Mouse (Mus musculus) embryonic fibroblast, embryonic 13.5 days (primary cell): ENCODE results near the gene Dennd2a. TPM values are rescaled to one million over a fixed set of nuclear protein-coding genes. Genes with fewer than 3 reads are reported as not detected.
A peak's percentile ranks its signal among the peaks of the same experiment; 100 is the strongest.

Experiments used
- H3K27ac ChIP-seq: 2 replicates; pipeline ENCODE4 v1.5.1; 2012; ENCODE audit warnings: low read length, control low read depth, inconsistent platforms; ENCODE audit not compliant: insufficient read depth
- H3K4me1 ChIP-seq: 2 replicates; pipeline ENCODE4 v1.6.1; 2011; ENCODE audit warnings: low read length; ENCODE audit not compliant: control insufficient read depth, insufficient read depth
- H3K4me3 ChIP-seq: 2 replicates; pipeline ENCODE4 v1.5.1; 2011; ENCODE audit warnings: mild to moderate bottlenecking, control low read depth, low read length; ENCODE audit not compliant: insufficient read depth
- CTCF ChIP-seq: IDR thresholded peaks from 2 replicates; pipeline ENCODE4 v1.5.1; 2011; ENCODE audit warnings: mild to moderate bottlenecking, control low read depth, low read length, moderate library complexity, borderline replicate concordance; ENCODE audit not compliant: insufficient read depth
- POLR2A ChIP-seq: IDR thresholded peaks from 2 replicates; pipeline ENCODE4 v1.6.1; 2011; ENCODE audit warnings: low read depth, mild to moderate bottlenecking, control low read depth, low read length, moderate library complexity
- polyA plus RNA-seq: library from polyadenylated mRNA; stranded (reverse); fragments of >200 nt; gene quantifications from 2 replicates; pipeline ENCODE4 v1.2.4, GENCODE M21; 2011; ENCODE audit warnings: low read depth; ENCODE audit not compliant: missing spikeins, insufficient read length

Gene Dennd2a
- polyA plus RNA-seq, 1 experiment, result 16.1 TPM

DNA sequence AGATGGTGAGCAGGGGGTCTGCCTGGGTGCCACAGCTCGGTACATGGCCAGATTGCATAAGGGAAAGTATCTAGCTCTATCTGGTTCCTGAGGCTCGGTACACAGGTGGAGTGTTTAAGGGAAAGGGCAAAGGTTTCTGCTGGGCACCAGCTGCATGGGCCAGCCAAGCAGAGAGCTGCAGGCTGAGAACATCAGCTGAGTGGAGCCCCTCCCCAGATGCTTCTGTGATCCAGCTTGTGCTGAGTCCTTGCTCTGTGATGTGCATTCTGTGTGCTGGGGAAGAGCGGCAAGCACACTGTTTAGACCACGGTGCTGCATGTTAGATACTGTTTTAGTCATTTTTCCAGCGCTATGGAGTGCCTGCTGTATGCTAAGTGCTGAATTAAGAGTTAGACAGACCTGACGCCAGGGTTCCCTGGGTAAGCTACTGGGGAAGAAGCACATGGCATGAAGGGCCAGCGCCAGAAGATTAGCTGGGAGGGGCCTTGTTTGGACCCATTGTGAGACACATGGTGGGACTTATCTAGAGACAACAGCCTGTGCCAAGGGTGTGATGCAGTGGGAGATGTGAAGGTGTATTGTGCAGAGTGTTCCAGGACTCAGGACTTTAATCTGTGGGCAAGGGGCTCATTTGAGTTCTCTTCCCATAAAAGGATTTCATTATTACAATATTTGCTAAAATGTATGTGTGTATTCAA, 23.6 kb upstream of the Dennd2a start:
- Histone ChIP-seq H3K27ac (no peak overlapping the region), H3K4me3 (no peak overlapping the region), H3K4me1 (no peaks in the 10 kb centered on the region)
- TF ChIP-seq CTCF, result no peak
- no peak for TF ChIP-seq POLR2A

DNA sequence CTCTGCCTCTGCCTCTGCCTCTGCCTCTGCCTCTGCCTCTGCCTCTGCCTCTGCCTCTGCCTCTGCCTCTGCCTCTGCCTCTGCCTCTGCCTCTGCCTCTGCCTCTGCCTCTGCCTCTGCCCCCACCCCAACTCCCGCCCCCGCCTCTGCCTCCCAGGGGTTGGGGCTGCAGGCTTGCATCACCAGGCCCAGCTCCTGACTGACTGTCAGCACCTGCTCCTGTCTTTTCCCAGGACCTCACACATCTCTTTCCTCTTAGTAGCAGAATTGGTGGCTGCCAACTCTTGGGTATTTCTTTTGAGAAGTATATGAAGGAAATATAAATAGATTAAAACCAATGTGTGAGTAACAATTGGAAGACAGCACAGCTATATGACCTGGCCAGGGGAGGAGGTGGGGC, 22.9 kb upstream of the Dennd2a start:
- H3K4me3 ChIP-seq, result no peak overlapping the region
- no peak for TF ChIP-seq CTCF
- no peak for TF ChIP-seq POLR2A
- no peaks in the 10 kb centered on the region for H3K4me1 ChIP-seq
- no peak overlapping the region for H3K27ac ChIP-seq

DNA sequence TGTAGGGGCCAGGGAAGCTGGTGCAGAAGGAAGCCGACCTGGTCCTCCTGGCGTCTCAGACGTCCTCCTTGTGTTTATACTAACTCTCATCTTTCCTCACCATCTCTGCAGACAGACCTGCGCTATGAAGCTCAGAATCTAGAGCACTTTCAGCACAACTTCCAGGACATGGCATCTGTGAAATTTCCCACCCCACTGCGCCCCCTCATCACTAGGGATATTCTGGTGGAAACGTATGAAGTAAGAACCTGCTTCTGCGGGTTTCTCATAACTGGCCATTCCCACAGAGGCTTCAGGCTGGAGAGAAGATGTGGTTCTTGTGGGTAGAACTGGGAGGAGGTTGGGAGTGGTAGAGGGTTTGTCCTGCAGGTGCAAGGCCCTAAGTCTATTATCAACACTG, 21.9 kb upstream of the Dennd2a start:
- no peak overlapping the region for H3K4me3 ChIP-seq
- peaks cover 5% of the 10 kb centered on the region; the same call in 1 of the 2 replicates for H3K4me1 ChIP-seq
- H3K27ac ChIP-seq, result no peak overlapping the region
- TF ChIP-seq CTCF (no peak), POLR2A (no peak)

GRCm38 (mm10) chr6:39574951-39575350, 17.3 kb upstream of the Dennd2a start:
- H3K4me3 ChIP-seq, result peak overlapping the region; percentile 79; the same call in 1 of the 2 replicates
- no peak overlapping the region for H3K27ac ChIP-seq
- H3K4me1 ChIP-seq, result peaks cover 5% of the 10 kb centered on the region; the same call in 1 of the 2 replicates
- TF ChIP-seq POLR2A (no peak), CTCF (no peak)

DNA sequence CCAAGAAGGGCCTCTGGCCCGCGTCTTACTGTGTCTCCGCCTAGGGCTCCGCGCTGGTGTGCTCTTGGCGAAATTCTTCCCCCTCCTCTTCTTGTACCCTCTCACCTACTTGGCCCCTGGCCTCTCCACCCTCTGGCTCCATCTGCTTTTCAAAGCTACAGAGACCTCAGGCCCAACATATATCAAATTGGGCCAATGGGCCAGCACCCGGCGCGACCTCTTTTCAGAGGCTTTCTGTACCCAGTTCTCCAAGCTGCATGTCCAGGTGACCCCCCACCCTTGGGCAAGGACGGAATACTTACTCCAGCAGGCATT, 16.8 kb upstream of the Dennd2a start:
- Histone ChIP-seq H3K4me3 (peak overlapping the region; percentile 79), H3K27ac (no peak overlapping the region), H3K4me1 (peaks cover 5% of the 10 kb centered on the region; the same call in 1 of the 2 replicates)
- TF ChIP-seq POLR2A (no peak), CTCF (no peak)

DNA sequence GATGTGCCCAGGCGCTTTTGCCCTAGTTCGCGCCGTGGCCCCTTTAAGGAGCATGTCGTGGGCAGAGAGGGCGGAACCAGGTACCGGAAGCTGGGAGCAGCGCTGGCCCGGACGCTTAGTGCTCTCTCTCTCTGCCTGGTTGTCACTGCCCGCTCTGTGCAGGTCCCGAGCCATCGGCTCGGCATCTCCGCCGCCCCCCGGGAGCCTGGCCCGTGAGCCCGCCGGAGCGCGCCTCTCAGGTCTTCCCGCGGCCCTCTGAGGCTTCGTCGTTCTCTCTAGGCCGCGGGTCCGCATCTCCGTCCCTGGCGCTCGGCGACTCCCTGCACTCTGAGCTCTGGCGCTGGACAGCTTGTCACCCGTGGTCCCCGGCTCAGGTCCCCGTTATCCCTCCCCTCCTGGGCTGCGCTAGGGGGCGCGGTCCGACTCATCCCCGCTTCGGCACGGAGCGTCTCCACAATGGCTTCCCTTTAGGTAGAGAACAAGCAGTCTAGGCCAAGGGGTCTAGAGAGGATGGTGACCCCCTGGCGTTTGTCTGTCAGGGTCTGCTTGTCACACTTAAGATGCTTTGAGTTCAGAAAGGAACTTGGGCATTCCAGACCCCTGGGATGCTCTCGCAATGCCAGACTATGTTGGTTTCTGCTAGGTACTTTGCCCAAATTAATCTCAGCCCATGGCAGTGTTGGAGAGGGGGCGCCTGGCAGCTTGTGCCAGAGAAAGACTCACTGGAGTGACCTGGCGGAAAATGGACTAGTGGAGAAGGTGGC, 16.3 kb upstream of the Dennd2a start, which contains the start of gene Adck2:
Adck2 (plus strand) TSS at position 83 of the 764 bp plus-strand sequence.
- TF ChIP-seq CTCF (peak; percentile 30; the same call in 1 of the 2 replicates), POLR2A (peak; percentile 84)
- peak within 1 kb of the TSS; percentile 77 for H3K27ac ChIP-seq
- peak within 1 kb of the TSS; percentile 79 for H3K4me3 ChIP-seq
- H3K4me1 ChIP-seq, result peaks cover 5% of the 10 kb centered on the region; the same call in 1 of the 2 replicates

DNA sequence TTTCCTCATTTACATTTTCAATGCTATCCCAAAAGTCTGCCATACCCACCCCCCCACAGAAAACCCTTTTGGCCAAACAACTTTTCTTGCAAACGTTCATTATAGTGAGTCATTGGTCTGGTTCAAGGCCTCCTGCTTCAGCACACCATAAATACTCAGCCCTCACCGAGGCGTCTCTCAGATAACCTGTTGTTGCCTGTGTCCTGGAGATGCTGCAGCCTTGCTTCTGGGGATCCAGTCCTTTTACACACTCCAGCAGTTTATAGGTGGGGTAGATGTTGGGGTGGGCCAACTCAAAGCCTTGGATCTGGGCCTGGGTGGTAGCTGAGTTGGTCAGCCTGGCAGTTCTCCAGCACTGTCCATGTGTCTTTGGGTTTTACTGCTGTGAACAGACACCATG, 12.8 kb upstream of the Dennd2a start:
- Histone ChIP-seq H3K27ac (no peak overlapping the region), H3K4me1 (peaks cover 5% of the 10 kb centered on the region; the same call in 1 of the 2 replicates), H3K4me3 (no peak overlapping the region)
- TF ChIP-seq POLR2A (no peak), CTCF (no peak)

DNA sequence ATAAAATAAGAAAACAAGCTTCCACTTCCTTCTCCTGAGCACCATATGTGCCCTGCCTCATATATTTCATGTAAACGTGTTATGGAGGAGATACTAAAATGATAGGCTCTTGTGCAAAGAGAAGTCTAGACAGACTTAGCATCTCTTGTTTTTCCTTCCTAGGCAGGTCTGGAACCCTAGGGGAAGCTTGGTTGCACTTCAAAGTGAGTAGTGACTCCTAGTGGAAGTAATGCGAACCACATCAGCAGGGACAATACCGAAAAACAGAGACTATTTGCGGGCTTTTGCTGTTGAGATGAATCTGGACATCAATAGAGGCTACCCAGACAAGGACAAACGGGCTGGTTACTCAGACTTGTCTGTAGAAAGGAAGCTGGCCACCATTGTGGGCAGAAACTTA, 9.9 kb upstream of the Dennd2a start:
- H3K27ac ChIP-seq, result no peak overlapping the region
- no peak for TF ChIP-seq POLR2A
- no peak for TF ChIP-seq CTCF
- no peak overlapping the region for H3K4me3 ChIP-seq
- H3K4me1 ChIP-seq, result no peaks in the 10 kb centered on the region

DNA sequence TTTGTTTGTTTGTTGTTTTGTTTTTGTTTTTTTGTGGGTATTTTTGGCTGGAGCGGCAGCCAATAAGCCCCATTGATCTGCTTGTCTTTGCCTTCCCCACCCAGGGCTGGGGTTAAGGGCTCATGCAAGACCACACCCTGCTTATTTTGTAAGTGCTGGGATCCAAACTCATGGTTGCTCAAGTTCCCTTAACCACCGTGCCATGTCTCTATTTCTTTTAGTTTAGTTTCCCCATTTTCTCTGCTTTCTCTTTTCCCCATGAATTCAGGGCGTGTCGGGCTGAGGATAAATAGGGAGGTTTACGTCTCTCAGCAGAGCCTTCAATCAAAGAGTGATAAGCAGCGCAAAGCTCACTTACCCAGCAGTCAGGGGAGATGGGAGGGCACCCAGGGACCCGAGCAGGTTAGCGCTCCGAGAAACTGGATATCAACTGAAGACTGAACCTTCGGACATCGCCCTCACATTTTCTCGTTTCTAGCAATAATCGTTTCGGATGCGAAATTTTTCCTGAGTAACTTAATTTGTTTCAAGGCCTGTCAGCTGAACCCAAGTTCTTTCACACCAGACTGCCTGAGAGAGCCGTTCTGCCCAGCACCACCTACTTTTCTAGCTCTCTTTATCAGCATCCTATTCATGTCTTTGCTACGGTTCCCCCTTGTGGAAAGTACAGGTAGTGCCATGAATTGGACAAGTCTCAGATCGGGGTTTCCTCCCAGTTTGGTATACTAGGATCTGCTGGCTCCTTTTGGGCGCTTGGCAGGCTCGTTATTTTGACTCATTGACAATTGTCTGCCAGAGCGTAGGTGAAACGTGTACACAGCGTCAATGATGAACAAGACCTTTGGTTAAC, 4.7 kb upstream of the Dennd2a start:
- TF ChIP-seq POLR2A (no peak), CTCF (no peak)
- Histone ChIP-seq H3K4me3 (no peak overlapping the region), H3K4me1 (peaks cover 8% of the 10 kb centered on the region; the same call in 1 of the 2 replicates), H3K27ac (no peak overlapping the region)

GRCm38 (mm10) chr6:39559276-39559939, 1.7 kb upstream of the Dennd2a start:
- peak overlapping the region; percentile 53; the same call in 1 of the 2 replicates for H3K27ac ChIP-seq
- H3K4me3 ChIP-seq, result no peak overlapping the region
- H3K4me1 ChIP-seq, result peaks cover 8% of the 10 kb centered on the region; the same call in 1 of the 2 replicates
- TF ChIP-seq POLR2A (no peak), CTCF (no peak)
